Mouse (Mus musculus) macrophage (primary cell): ENCODE measurements around the gene Mrpl28. TPM values are rescaled to one million over a fixed set of nuclear protein-coding genes. Genes with fewer than 3 reads are reported as not detected.
A peak's percentile ranks its signal among the peaks of the same experiment; 100 is the strongest.
"Not testable (repeated sequence)": the region's sequence is repeated elsewhere in the genome, so short reads cannot be mapped to it uniquely, and the experiment has no call there.

ENCODE experiments used
- H3K27ac ChIP-seq: fragments of 350-480 bp; formaldehyde crosslinking; 2 replicates; pipeline ENCODE4 v1.9.0; 2021
- H3K36me3 ChIP-seq: fragments of 350-480 bp; formaldehyde crosslinking; 2 replicates; pipeline ENCODE4 v1.9.0; 2021; ENCODE audit errors: inconsistent target
- H3K4me3 ChIP-seq: fragments of 350-480 bp; formaldehyde crosslinking; 2 replicates; pipeline ENCODE4 v1.9.0; 2021; ENCODE audit errors: inconsistent target
- H3K79me2 ChIP-seq: fragments of 350-480 bp; formaldehyde crosslinking; 2 replicates; pipeline ENCODE4 v1.9.0; 2021; ENCODE audit errors: inconsistent target
- WGBS: methylation state at CpG from one replicate; pipeline ENCODE4 v1.1.7; 2026; ENCODE audit warnings: inconsistent platforms; ENCODE audit not compliant: missing documents; 5-methylcytosine and 5-hydroxymethylcytosine counted together
- polyA plus RNA-seq: library from polyadenylated mRNA; stranded (reverse); fragments of 250-400 nt; gene quantifications from 3 replicates; pipeline ENCODE4 v1.2.4, GENCODE M21; 2018; ENCODE audit warnings: inconsistent platforms
- total RNA-seq, 78 experiments: library from RNA; depleted of rRNA; stranded (reverse); fragments of 250-400 nt; gene quantifications; 1 replicate in 9 of 78; 2 replicates in 24 of 78; 3 replicates in 43 of 78; 4 replicates in 2 of 78; pipeline ENCODE4 v1.2.4; 2018; ENCODE audit warnings: inconsistent platforms in 56 of 78

Gene Mrpl28
- 10 to 100 TPM in 20 of 26 experiments, 1 to 10 TPM in 6; 3.9 to 51.8 (median 20.6) TPM for total RNA-seq (2018; cell fraction: chromatin; rRNA removed)
- total RNA-seq (2018; cell fraction: cytosol; rRNA removed): 10 to 100 TPM; 38.9 to 76.3 (median 58.6) TPM
- 10 to 100 TPM in 23 of 26 experiments, 1 to 10 TPM in 3; 7.6 to 49.4 (median 22.2) TPM for total RNA-seq (2018; cell fraction: nucleus; rRNA removed)
- polyA plus RNA-seq: 35.9 to 74.0 TPM (median 71.9 TPM) in 3 replicates

DNA sequence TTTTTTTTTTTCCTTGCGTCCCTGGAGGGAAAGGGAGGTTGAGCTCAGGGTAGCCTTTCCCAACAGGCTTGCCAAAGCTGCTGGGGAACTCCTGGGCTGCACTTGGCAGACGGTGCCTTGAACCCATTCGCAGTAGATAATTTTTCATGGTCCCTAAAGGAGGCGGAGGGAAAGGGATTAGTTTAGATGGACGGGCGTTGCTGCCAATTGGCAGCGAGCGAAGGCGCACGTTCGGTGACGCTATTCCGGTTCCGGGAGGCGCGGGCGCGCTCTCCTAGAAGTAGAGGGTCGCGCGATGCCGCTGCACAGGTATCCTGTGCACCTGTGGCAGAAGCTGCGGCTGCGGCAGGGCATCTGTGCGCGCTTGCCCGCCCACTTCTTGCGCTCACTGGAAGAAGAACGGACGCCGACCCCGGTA is at the start of gene Mrpl28:
TSS of gene Mrpl28 (plus strand) at position 234 of the 418 bp plus-strand sequence.
- WGBS: 2% methylated on average over 32 of the region's 32 CpGs
- Histone ChIP-seq H3K36me3 (peaks cover 52% of the 10 kb centered on the region), H3K4me3 (peak within 1 kb of the TSS; percentile 98), H3K27ac (peak within 1 kb of the TSS; percentile 57), H3K79me2 (peaks cover 30% of the 10 kb centered on the region)

DNA sequence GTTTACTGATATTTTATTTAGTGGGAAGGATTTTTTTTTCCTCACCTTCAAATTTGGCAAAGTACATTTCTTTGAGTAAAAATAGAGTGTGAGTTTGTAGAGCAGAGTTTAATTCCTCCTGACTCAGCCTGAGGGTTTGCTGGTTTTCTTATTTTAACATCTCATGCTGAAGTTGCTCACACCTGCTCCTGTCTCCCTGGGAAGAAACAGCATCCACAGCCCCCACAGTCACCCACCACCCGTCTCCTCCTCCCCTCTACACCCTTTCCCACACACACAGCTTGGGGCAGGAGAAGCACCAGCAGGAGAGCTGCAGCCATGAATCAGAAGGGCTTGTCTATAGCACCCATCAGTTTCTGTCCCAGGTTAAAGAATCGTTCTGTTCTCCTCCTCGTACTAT is 48.1 kb upstream of the Mrpl28 start:
- H3K79me2 ChIP-seq: no peaks in the 10 kb centered on the region
- WGBS: 83% methylated on average over 3 of the region's 3 CpGs
- no peaks in the 10 kb centered on the region for H3K36me3 ChIP-seq
- H3K27ac ChIP-seq: no peak overlapping the region
- no peak overlapping the region for H3K4me3 ChIP-seq

DNA sequence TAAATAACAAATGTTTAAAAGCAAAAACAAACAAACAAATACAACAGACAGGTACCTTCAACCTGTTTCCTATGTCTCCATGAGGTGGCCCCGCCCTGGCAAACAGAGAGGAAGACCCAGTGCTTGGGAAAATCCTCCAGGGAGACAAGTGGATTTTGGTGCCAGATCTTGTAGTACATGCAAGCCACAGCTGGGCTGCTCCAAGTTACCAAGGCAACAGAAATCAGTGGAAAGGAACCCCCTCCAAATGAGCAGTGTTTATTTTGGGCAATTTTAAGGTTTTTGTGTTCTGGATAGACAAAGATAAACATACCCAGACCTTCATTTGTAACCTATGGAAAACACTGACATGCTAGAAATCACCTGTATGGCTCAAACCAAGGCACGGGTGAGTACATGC is 44.4 kb upstream of the Mrpl28 start:
- no peaks in the 10 kb centered on the region for H3K79me2 ChIP-seq
- no peak overlapping the region for H3K4me3 ChIP-seq
- no peak overlapping the region for H3K27ac ChIP-seq
- WGBS: 89% methylated on average over 2 of the region's 2 CpGs
- H3K36me3 ChIP-seq: no peaks in the 10 kb centered on the region

DNA sequence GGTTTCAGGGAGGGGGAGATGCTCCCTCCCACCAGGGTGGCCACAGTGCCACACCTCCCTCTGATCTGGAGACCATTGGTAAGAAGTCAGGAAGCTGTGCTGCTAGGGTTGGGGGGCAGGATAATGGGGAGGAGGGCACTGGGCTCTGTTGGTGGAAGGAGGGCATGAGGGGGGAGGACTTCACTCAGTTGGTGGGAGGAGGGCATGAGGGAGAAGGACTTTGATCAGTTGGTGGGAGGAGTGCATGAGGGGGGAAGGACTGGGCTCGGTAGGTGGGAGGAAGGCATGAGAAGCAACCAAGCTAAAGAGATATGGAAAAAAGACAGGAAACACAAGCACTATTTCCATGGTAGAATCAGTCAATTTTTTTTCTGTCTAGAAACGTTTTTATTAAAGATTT is 42.4 kb upstream of the Mrpl28 start:
- Histone ChIP-seq H3K36me3 (no peaks in the 10 kb centered on the region; the same call in 1 of the 2 replicates), H3K79me2 (no peaks in the 10 kb centered on the region), H3K4me3 (no peak overlapping the region), H3K27ac (no peak overlapping the region)
- 66% methylated on average over 2 of the region's 2 CpGs for WGBS

DNA sequence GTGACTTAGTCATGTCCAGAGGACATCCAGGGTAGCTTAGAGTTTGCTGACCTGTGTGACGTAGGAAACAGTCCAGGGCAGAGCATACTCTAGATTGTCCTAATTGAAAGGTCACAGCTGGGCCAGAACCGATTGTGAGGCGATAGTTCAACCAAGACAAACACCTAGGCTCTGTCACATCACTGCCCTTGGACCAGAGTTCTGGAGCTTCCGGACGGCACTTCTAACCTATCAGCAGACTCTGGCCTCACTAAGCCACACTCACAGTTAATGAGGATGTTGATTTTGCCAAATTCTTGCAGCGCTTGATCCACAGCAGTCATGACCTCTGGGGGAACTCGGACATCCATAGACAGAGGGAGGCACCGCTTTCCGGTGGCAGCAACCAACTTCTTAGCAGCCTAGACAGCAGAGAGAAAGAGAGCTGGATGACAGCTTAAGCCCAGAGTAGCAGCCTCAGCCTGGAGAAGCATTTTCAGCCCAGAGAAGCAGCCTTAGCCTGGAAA is 36.2 kb upstream of the Mrpl28 start:
- 95% methylated on average over 9 of the region's 9 CpGs for WGBS
- no peaks in the 10 kb centered on the region for H3K79me2 ChIP-seq
- no peak overlapping the region for H3K4me3 ChIP-seq
- no peak overlapping the region for H3K27ac ChIP-seq
- H3K36me3 ChIP-seq: no peaks in the 10 kb centered on the region; the same call in 1 of the 2 replicates

DNA sequence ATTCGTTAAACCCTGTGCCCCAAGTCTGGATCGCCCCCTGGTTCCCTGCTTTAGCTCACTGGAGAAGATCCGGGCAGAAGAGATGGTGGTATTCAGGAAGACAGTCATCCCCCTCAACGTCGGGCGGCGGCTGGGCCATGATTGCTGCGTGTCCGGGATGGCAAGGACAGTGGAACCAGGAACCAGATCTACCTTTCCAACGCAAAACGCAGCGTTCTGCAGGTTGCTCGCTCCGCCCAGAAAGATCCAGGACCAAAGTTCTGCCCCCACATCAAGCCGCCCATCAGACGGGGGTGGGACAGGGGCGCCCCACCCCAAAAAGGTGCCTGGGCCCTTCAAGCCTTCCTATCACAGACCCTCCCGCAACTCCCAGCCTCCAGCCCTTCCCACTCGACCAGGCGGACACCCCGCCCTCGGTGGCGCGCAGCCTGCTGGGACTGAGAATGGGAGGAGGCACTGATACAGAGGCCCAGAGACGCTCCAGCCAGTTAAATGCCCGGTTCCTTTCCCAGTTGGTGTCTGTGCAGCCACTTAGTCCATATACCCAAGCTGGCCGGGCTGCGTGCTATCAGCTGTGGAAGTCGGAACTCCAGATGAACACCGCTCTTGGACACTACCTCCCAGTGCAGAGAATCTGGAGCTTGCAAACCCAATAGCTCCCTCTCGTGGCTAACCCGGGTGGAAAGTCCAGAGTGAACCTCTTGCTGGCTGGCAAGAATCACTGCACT is 33.2 kb upstream of the Mrpl28 start, which contains the start of gene Decr2:
TSS of gene Decr2 (minus strand) at position 433 of the 728 bp plus-strand sequence.
- peak within 1 kb of the TSS; percentile 51 for H3K27ac ChIP-seq
- H3K36me3 ChIP-seq: no peaks in the 10 kb centered on the region
- no peaks in the 10 kb centered on the region for H3K79me2 ChIP-seq
- 1% methylated on average over 32 of the region's 32 CpGs for WGBS
- peak within 1 kb of the TSS; percentile 81 for H3K4me3 ChIP-seq

DNA sequence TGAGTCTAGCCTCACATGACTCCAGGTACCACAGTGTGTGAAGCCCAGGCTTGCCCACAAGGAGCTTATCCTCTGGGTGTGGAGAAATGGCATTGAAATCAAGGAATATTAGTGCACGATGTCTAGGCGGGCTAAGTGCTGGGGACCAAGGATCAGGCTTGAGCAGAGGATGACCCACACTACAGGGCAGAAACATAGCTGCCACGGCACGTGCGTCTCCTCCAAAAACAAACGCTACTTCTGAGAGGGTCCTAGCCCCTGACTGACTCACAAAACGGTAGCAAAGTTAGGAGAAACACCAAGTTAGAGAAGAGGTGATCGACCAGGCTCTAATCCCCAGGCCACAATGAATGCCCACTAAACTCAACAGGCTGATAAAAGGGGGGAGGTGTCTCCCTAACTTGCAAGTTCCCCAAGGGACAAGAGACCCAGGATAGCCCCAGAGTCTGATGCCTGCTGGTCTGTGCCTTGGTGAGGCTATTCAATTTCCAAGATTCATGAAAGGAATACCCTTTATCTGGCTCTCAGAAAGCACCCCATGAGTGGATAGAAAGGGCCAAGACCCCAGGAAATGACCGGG is 28.7 kb upstream of the Mrpl28 start:
- 65% methylated on average over 9 of the region's 9 CpGs for WGBS
- Histone ChIP-seq H3K79me2 (no peaks in the 10 kb centered on the region), H3K27ac (0 out of 2 replicates have a peak overlapping the region, but pooled peaks have one; percentile 25), H3K4me3 (peak overlapping the region; percentile 46), H3K36me3 (no peaks in the 10 kb centered on the region)

DNA sequence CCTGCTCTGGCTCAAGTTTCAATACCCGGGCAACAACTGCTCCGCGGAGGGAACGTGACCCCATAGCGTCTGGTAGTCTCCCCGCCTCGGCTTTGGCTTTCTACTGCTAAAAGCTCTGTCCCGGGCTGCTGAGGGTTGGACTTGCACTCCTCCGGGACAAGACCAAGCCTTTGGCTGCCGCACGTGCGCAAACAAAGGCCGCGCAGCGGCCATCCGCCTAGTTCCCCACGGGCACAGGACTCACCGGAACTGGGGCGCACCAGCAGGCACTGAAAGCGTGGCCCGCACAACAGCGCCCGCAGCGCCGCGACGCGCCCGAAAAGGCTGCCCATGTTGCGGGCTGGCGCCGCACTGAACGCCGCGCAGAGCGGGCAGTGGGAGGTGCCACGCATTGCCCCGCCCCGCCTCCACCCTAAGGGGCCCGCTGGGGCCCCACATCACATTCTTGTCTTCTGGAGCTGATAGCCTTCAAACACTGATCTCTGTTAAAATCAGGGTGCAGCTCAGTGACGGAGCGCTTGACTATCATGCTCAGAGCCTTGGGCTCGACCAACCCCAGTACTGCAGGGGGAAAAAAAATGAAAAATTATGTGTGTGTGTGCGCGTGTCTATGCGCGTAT is 28.1 kb upstream of the Mrpl28 start, which contains the start of gene Nme4:
TSS of gene Nme4 (minus strand) at position 482 of the 620 bp plus-strand sequence.
- Histone ChIP-seq H3K27ac (0 out of 2 replicates have a peak within 1 kb of the TSS, but pooled peaks have one; percentile 25), H3K79me2 (no peaks in the 10 kb centered on the region), H3K4me3 (peak within 1 kb of the TSS; percentile 46), H3K36me3 (no peaks in the 10 kb centered on the region)
- WGBS: 5% methylated on average over 46 of the region's 47 CpGs

DNA sequence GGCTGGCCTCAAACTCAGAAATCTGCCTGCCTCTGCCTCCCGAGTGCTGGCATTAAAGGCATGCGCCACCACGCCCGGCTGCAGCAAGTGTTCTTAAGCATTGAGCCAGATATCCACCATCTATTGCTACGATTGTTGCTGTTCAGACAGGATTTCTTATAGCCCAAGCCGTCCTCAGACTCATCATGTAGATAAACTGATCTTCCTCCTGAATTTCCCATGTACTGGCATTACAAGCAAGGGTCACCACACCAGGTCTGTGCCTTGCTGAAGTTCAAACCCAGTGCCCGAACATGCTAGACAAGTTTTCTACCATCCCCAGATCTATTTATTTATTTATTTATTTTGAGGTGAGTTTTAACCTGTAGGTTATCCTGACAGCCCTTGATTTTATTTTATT is 24.8 kb upstream of the Mrpl28 start:
- H3K79me2 ChIP-seq: no peaks in the 10 kb centered on the region
- H3K4me3 ChIP-seq: no peak overlapping the region
- H3K36me3 ChIP-seq: no peaks in the 10 kb centered on the region
- WGBS: 98% methylated on average over 7 of the region's 7 CpGs
- H3K27ac ChIP-seq: no peak overlapping the region

DNA sequence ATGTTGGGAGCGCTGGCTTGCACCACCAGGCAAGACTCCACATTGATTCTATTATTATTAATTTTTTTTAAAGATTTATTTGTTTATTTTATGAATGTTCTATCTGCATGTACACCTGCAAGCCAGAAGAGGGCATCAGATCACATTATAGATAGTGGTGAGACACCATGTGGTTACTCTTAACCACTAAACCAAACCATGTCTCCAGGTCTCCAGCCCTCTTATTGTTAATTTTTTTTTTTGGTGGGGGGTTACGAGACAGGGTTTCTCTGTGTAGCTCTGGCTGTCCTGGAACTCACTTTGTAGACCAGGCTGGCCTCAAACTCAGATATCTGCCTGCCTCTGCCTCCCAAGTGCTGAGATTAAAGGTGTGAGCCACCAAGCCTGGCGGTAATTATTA is 24.0 kb upstream of the Mrpl28 start:
- H3K79me2 ChIP-seq, H3K36me3 ChIP-seq, H3K27ac ChIP-seq, H3K4me3 ChIP-seq: not testable (repeated sequence)
- WGBS: 49% methylated on average over 3 of the region's 3 CpGs

DNA sequence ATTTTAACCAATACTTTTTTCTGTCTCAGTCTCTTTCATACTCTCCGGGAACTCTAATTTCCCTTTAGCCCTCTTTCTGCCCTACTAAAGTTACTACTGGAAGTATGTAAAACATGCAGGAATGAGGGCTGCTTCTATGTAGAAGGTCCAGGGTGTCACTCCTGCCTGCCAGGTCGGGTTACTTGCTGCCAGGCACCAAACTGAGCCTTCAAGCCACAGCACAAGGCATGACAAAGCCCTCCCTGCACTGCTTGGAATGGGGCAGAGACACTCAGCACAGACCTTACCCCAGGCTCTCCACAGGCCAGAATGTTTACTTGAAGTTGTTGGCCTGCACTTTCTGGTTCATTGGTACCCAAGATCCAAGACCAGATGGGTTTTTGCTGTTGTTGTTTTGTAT is 23.1 kb upstream of the Mrpl28 start:
- Histone ChIP-seq H3K79me2 (no peaks in the 10 kb centered on the region), H3K27ac (peak overlapping the region; percentile 87; the same call in 1 of the 2 replicates), H3K4me3 (no peak overlapping the region), H3K36me3 (no peaks in the 10 kb centered on the region)
- 74% methylated on average over 2 of the region's 2 CpGs for WGBS

DNA sequence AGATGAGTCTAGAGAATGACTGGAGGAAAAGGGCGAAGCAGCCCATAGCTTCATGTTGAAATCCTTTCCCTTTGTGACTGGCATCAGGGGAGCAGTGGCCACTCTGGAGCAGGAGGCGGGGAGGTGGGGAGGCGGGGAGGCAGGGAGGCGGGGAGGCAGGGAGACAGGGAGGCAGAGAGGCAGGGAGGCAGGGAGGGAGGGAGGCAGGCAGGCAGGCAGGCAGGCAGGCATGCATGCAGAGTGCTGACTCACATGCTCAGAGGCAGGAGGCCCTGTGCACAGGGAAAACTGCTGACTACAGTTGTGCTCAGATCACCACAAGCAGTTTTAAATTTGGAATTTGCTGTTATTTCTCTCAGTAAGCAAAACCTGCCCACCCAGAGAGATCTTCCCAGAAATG is 21.8 kb upstream of the Mrpl28 start:
- H3K79me2 ChIP-seq: no peaks in the 10 kb centered on the region
- 61% methylated on average over 4 of the region's 4 CpGs for WGBS
- H3K4me3 ChIP-seq: no peak overlapping the region
- H3K36me3 ChIP-seq: no peaks in the 10 kb centered on the region
- H3K27ac ChIP-seq: peak overlapping the region; percentile 87

DNA sequence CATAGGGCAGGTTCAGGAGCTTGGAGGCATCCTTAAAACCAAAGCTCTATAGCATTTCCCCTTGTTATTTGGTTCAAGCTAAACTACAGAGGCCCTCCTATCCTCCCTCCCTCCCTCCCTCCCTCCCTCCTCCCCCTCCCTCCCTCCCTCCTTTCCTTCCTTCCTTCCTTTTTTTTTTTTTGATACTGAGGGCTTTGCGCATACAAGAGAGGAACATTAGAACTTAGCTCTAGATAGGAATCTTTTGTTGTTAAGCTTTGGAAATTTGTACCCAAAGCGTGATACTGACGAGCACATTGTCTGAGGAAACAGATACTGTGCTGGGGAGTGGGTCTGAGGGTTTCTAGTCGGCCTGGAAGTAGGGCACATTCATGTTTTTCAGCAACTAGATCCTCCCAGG is 17.7 kb upstream of the Mrpl28 start:
- 13% methylated on average over 4 of the region's 4 CpGs for WGBS
- Histone ChIP-seq H3K36me3 (no peaks in the 10 kb centered on the region), H3K27ac (peak overlapping the region; percentile 60), H3K79me2 (no peaks in the 10 kb centered on the region), H3K4me3 (no peak overlapping the region)

DNA sequence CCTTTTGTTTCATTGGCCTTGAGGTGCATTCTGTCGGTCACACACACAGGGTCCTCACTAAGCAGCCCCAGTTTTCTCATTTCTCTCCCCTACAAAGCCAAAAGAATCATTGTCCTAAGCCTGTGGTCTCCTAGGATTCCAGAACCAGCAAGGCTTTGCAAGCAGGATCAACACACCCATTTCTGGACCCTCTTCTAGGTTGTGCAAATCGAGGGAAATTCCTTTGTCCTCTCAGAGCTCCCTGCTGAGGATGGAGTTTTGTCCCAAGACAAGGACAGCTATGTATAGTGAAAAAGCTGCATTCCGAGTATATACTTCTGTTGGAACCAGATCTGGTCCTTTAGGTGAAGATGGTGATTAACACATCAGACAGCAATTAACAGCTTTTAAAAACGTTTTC is 13.1 kb upstream of the Mrpl28 start:
- Histone ChIP-seq H3K27ac (no peak overlapping the region), H3K4me3 (no peak overlapping the region), H3K36me3 (no peaks in the 10 kb centered on the region), H3K79me2 (no peaks in the 10 kb centered on the region; the same call in 1 of the 2 replicates)
- 72% methylated on average over 4 of the region's 4 CpGs for WGBS
